Mouse (Mus musculus) layer of hippocampus, adult 11-12 months (tissue): ENCODE data around the gene Hrh2.

Experiments used
- DNase-seq: peaks from one replicate; pipeline ENCODE4 v3.0.0; 2022; ENCODE audit warnings: low spot score

The Hrh2 gene

DNA sequence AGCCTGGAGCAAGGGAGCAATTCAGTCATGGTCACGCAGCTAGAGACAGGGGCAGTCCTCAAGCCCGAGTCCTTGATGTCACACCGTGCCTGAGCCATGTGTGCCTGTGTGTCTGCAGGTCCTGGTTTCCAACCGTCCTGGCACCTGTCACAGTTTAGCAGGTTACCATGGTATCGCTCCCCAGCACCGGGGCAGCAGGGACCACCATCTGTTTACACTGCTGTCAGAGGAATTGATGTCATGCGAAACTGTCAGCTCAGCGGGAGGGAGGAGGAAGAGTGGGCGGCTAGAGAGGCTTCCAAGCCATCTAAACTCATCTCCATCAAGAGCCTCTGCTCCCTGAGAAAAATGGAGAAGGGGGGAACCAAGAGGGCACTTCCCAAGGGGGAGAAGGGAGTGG is 74.5 kb downstream of the Hrh2 start:
- DNase-seq = peak; percentile 84

- DNase-seq = no peak
These were observed 77.2 kb downstream of the Hrh2 start for GRCm38 (mm10) chr13:54269087-54269486.

GRCm38 (mm10) chr13:54269628-54270027 is 77.7 kb downstream of the Hrh2 start:
- peak; percentile 57 for DNase-seq

DNA sequence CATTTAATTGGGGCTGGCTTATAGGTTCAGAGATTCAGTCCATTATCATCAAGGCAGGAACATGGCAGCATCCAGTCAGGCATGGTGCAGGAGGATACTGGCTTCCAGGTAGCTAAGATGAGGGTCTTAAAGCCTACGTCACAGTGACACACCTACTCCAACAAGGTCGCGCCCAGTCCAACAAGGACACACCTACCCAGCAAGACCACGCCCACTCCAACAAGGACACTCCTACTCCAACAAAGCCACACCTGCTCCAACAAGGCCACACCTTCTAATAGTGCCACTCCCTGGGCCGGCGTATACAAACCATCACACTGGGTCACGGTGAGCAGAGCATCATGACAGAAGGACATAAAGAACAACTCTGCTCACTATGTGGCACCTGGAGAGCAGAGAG is 80.1 kb downstream of the Hrh2 start:
- DNase-seq = no peak

DNA sequence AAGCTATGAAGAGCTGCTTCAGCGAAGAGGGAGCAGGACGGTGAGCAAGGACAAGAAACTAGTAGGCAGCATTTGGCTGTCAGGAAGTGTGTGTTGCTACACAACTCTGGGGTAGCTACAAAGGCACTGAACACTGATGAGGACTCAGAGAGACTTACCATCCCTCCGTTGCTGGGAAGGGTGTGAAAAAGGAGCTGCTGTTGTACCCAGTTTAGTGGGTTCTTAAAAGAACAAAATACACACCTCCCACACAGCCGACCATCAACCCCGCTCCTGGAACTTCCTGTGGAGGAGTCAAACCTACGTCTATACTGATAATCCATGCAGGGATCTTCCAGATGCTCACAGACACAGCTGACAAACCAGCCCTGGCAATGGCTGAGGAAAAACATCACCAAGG is 85.5 kb downstream of the Hrh2 start:
- DNase-seq = no peak

DNA sequence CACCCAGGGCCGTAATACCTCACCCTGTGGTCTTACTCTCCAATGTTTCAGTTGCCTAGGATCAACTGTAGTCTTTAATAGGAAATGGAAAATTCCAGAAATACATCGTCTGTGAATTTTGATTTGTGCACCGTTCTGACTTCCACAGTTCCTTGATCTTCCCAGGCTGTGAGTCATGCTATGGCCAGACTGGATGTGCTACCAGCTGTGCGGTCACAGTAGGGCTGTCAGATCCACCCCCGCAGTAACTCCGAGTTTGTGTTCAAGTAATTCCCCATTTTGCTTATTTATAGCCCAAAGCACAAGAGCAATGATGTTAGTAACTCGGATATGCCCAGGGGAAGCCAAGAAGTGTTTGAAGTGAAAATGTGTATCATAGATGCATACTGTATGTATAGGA is 88.4 kb downstream of the Hrh2 start:
- no peak for DNase-seq

DNA sequence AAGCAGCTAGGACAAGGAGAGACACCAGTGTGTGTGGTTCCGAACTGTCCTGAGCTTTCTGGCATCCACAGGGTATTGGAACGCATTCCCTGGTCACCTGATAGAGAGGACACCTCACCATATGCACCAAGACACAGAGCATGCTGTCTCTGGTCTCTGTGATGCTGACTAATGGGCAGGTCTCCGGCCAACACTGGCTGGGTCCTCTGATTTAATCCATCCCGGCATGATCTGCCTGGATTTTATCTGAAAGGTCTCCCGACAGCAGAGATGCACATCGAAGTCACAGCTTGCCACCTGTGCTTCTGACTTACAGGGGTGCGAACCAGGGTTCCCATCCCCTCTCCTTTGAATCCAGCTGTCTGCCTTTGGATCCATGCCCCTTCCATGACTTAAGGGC is 89.2 kb downstream of the Hrh2 start:
- DNase-seq = no peak

DNA sequence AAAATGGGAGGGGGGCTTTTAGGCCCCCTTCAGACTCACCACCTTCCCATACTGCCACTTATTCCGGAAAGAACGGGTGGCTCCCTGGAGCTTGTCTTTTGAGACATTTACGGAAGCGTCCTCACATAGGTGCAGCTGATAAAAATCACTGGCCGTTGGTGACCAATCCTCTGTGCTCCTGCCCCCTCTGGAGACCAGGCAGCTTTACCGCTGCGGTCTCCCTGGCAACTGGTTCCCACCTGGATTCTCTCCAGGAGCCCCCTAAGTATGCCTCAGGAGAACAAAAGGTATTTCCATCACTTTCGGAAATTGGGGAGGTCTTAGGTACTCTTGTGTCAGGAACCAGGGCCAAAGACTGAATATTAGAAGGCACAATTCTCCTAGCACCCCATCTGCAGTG is 89.7 kb downstream of the Hrh2 start:
- DNase-seq = no peak

- DNase-seq = no peak
These were observed 90.4 kb downstream of the Hrh2 start for GRCm38 (mm10) chr13:54282149-54282860.

DNA sequence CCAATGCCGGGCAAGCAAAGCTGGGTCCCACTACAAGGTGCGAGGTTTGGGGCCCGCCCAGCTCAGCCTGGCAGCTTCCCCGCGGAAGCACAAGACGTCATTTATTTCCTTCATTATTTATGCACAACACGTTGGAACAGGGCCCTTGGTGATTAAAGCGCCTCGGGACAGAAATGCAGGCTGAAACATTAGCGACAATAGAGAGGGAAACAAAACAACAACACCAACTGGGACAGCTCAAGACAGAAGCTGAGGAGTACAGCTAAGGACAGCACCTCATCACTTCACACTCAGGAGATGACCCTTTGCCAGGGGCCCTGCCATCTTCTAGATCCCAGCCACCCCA is 90.9 kb downstream of the Hrh2 start:
- DNase-seq = no peak
